Mouse (Mus musculus) neural tube, embryonic 14.5 days (tissue): ENCODE results near the gene Mier2. TPM values are rescaled to one million over a fixed set of nuclear protein-coding genes. Genes with fewer than 3 reads are reported as not detected.

Experiments used
- ATAC-seq: fragments of 200-750 bp; cut with Nextera tagmentation; 2 replicates; pipeline ENCODE4 v1.8.0; 2017; ENCODE audit warnings: low read depth, mild to moderate bottlenecking, moderate TSS enrichment, moderate library complexity
- H3K27ac ChIP-seq: fragments of 300-500 bp; sonication (generic); 2 replicates; pipeline ENCODE4 v1.5.1; 2014; ENCODE audit warnings: low read depth, mild to moderate bottlenecking, control low read depth, low read length, moderate library complexity, mixed read lengths
- H3K27me3 ChIP-seq: fragments of 300-500 bp; sonication (generic); 2 replicates; pipeline ENCODE4 v1.6.1; 2014; ENCODE audit warnings: low read length; ENCODE audit not compliant: control insufficient read depth, insufficient read depth
- H3K36me3 ChIP-seq: fragments of 300-500 bp; sonication (generic); 2 replicates; pipeline ENCODE4 v1.6.1; 2014; ENCODE audit warnings: low read length, mixed read lengths; ENCODE audit not compliant: control insufficient read depth, insufficient read depth
- H3K4me1 ChIP-seq: fragments of 300-500 bp; sonication (generic); 2 replicates; pipeline ENCODE4 v1.6.1; 2014; ENCODE audit warnings: low read length; ENCODE audit not compliant: control insufficient read depth, insufficient read depth
- H3K4me2 ChIP-seq: fragments of 300-500 bp; sonication (generic); 2 replicates; pipeline ENCODE4 v1.6.1; 2014; ENCODE audit warnings: mild to moderate bottlenecking, low read depth, low read length, control low read depth
- H3K4me3 ChIP-seq: fragments of 300-500 bp; sonication (generic); 2 replicates; pipeline ENCODE4 v1.5.1; 2014; ENCODE audit warnings: low read depth, low read length, control low read depth, mixed read lengths
- H3K9ac ChIP-seq: fragments of 300-500 bp; sonication (generic); replicated peaks from 2 replicates; pipeline ENCODE4 v1.6.1; 2014; ENCODE audit warnings: low read depth, mild to moderate bottlenecking, control low read depth, low read length, mixed read lengths
- H3K9me3 ChIP-seq: fragments of 300-500 bp; sonication (generic); 2 replicates; pipeline ENCODE4 v1.6.1; 2016; ENCODE audit warnings: low read length; ENCODE audit not compliant: control insufficient read depth
- WGBS: fragments of 180-500 bp; shearing (Covaris S2); extraction: QIAGEN DNeasy Blood & Tissue Kit; methylation state at CpG from one replicate; pipeline ENCODE4 v1.1.7; 2014; 5-methylcytosine and 5-hydroxymethylcytosine counted together
- polyA plus RNA-seq: library from polyadenylated mRNA; unstranded; fragments of >200 nt; fragmentation: Nextera tagmentation; extraction: Ambion mirVana; gene quantifications from 2 replicates; pipeline ENCODE4 v1.2.1, GENCODE M21; 2014

Gene Mier2
- polyA plus RNA-seq, 1 experiment from 2014 or later: 59.9 TPM

DNA sequence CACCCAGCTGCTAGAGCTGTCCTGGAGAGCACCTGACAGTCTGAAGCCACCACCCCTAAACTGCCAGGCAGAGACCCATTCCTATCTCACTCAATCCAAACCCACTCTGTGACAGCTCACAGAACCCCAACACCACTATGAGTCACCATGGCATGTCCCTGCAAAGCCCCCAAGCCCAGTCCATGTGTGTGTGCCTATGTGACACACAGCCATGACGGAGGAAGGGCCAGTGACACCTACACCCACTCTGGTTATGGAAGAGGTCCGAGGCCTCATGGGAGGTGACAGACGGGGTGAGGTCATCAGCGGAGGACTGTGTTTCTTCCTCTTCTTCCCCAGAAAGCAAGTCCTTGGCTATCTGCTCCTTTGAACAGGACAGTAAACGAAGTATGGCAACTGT lies 6.5 kb downstream of the Mier2 start:
- Histone ChIP-seq H3K9me3 (no peaks in the 10 kb centered on the region), H3K36me3 (peaks cover 55% of the 10 kb centered on the region), H3K4me3 (no peak overlapping the region), H3K9ac (no peak overlapping the region), H3K27ac (no peak overlapping the region), H3K4me2 (no peak overlapping the region), H3K27me3 (no peaks in the 10 kb centered on the region), H3K4me1 (peaks cover 6% of the 10 kb centered on the region)
- 92% methylated on average over 5 of the region's 5 CpGs for WGBS
- ATAC-seq: no peak

DNA sequence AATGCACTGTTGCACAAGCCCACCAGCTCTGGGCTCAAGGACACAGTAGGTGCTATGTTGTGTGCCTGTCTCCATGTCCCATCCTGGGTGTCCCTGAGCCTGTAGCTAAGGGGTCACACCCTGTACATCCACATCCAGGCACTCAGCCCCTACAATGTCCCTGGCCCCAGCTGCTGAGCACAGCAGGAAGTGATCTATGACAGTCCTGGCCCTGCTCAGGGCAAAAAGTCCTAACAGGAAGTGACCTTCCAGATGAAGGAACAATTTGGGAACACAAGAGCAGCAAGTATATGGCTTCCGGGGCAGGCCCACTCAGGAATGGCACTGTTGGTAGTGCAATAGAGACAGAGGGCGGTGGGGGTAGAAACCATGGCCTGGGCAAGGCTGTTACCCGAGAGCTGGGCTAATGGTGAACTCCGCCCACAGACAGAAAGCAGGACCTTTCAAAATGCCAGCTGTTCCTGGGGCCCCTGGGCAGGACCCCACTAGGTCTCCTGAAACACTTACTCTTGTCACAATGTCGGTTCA lies 7.8 kb downstream of the Mier2 start:
- Histone ChIP-seq H3K36me3 (peaks cover 67% of the 10 kb centered on the region), H3K4me2 (no peak overlapping the region), H3K27me3 (no peaks in the 10 kb centered on the region), H3K4me1 (no peaks in the 10 kb centered on the region), H3K27ac (no peak overlapping the region), H3K9me3 (no peaks in the 10 kb centered on the region), H3K4me3 (no peak overlapping the region), H3K9ac (no peak overlapping the region)
- WGBS: 81% methylated on average over 5 of the region's 5 CpGs
- no peak for ATAC-seq

DNA sequence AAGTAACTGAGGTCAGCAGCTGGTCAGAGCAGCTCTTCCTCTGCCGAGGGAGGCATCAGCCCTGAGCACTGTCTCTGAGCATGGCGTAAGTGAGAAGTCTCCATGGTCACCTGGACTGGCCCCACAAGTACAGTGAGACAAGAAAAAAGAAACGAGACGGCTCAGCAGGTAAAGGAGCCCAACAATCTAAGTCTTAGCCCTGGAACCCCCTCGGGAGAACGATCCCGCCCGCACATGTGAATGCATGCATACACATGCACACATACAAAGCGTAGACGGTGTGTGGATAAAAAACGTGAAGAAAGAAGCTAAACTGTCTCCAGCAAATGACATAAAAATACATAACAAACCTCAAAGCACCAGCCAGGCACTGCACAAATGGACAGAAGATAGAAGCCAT lies 8.5 kb downstream of the Mier2 start:
- Histone ChIP-seq H3K9ac (no peak overlapping the region), H3K36me3 (peaks cover 74% of the 10 kb centered on the region), H3K27me3 (no peaks in the 10 kb centered on the region), H3K27ac (no peak overlapping the region), H3K4me1 (no peaks in the 10 kb centered on the region), H3K9me3 (no peaks in the 10 kb centered on the region), H3K4me3 (no peak overlapping the region), H3K4me2 (no peak overlapping the region)
- no peak for ATAC-seq
- WGBS: 95% methylated on average over 11 of the region's 11 CpGs

GRCm38 (mm10) chr10:79545891-79546290 lies 9.1 kb downstream of the Mier2 start:
- no peak for ATAC-seq
- no peaks in the 10 kb centered on the region for H3K9me3 ChIP-seq
- no peaks in the 10 kb centered on the region for H3K27me3 ChIP-seq
- no peak overlapping the region for H3K9ac ChIP-seq
- H3K36me3 ChIP-seq: peaks cover 79% of the 10 kb centered on the region
- H3K4me2 ChIP-seq: no peak overlapping the region
- H3K27ac ChIP-seq: no peak overlapping the region
- no peak overlapping the region for H3K4me3 ChIP-seq
- WGBS: 89% methylated on average over 12 of the region's 12 CpGs
- H3K4me1 ChIP-seq: no peaks in the 10 kb centered on the region

GRCm38 (mm10) chr10:79544631-79545030 lies 10.4 kb downstream of the Mier2 start:
- WGBS: 97% methylated on average over 5 of the region's 5 CpGs
- Histone ChIP-seq H3K27ac (no peak overlapping the region), H3K9me3 (no peaks in the 10 kb centered on the region), H3K4me1 (no peaks in the 10 kb centered on the region), H3K4me3 (no peak overlapping the region), H3K36me3 (peaks cover 84% of the 10 kb centered on the region), H3K4me2 (no peak overlapping the region), H3K9ac (no peak overlapping the region), H3K27me3 (no peaks in the 10 kb centered on the region)
- ATAC-seq: no peak

GRCm38 (mm10) chr10:79543884-79544597 lies 11.0 kb downstream of the Mier2 start:
- H3K9ac ChIP-seq: no peak overlapping the region
- H3K4me1 ChIP-seq: no peaks in the 10 kb centered on the region
- ATAC-seq: no peak
- 89% methylated on average over 9 of the region's 9 CpGs for WGBS
- H3K4me2 ChIP-seq: no peak overlapping the region
- H3K4me3 ChIP-seq: no peak overlapping the region
- H3K27ac ChIP-seq: no peak overlapping the region
- H3K9me3 ChIP-seq: no peaks in the 10 kb centered on the region
- H3K36me3 ChIP-seq: peaks cover 80% of the 10 kb centered on the region
- H3K27me3 ChIP-seq: no peaks in the 10 kb centered on the region

DNA sequence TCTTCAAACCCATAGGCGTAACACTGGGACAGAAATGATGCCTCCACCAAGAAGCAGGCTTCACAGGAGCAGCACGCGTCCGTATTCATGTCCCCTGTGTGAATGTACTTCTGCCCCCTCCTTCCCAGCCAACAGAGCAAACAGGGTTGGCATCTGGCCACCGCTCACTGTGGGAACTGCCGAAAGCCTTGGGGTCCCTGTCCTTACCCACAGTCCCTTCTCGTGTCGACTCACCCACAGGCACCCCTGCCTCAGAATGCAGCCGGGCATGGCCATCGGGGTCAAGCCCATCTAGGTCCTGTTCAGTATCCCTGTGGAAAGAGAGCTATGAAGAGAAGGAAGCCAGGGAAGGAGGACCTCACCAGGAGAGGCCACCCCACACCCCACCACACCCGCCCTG lies 12.8 kb downstream of the Mier2 start:
- Histone ChIP-seq H3K4me2 (no peak overlapping the region), H3K27me3 (no peaks in the 10 kb centered on the region), H3K9ac (no peak overlapping the region), H3K27ac (no peak overlapping the region), H3K4me3 (no peak overlapping the region), H3K4me1 (no peaks in the 10 kb centered on the region), H3K36me3 (peaks cover 75% of the 10 kb centered on the region), H3K9me3 (no peaks in the 10 kb centered on the region)
- WGBS: 94% methylated on average over 11 of the region's 11 CpGs
- no peak for ATAC-seq

GRCm38 (mm10) chr10:79541522-79541921 lies 13.5 kb downstream of the Mier2 start:
- no peaks in the 10 kb centered on the region for H3K27me3 ChIP-seq
- ATAC-seq: no peak
- H3K4me2 ChIP-seq: no peak overlapping the region
- H3K36me3 ChIP-seq: peaks cover 69% of the 10 kb centered on the region
- H3K4me1 ChIP-seq: no peaks in the 10 kb centered on the region
- no peak overlapping the region for H3K9ac ChIP-seq
- WGBS: 81% methylated on average over 15 of the region's 15 CpGs
- no peaks in the 10 kb centered on the region for H3K9me3 ChIP-seq
- no peak overlapping the region for H3K4me3 ChIP-seq
- H3K27ac ChIP-seq: no peak overlapping the region

GRCm38 (mm10) chr10:79540746-79541145 lies 14.3 kb downstream of the Mier2 start:
- Histone ChIP-seq H3K9me3 (no peaks in the 10 kb centered on the region), H3K36me3 (peaks cover 68% of the 10 kb centered on the region), H3K9ac (no peak overlapping the region), H3K4me2 (no peak overlapping the region), H3K4me1 (no peaks in the 10 kb centered on the region), H3K27ac (no peak overlapping the region), H3K4me3 (no peak overlapping the region), H3K27me3 (no peaks in the 10 kb centered on the region)
- ATAC-seq: no peak
- 97% methylated on average over 11 of the region's 11 CpGs for WGBS
